Mouse (Mus musculus) stomach, postnatal 0 days (tissue): ENCODE measurements around the gene Pyroxd2. TPM values are rescaled to one million over a fixed set of nuclear protein-coding genes. Genes with fewer than 3 reads are reported as not detected.
A peak's percentile ranks its signal among the peaks of the same experiment; 100 is the strongest.

ENCODE experiments used
- ATAC-seq: fragments of 200-750 bp; cut with Nextera tagmentation; 2 replicates; pipeline ENCODE4 v1.8.0; 2017; ENCODE audit not compliant: low FRiP score, low TSS enrichment
- DNase-seq: peaks from one replicate; pipeline ENCODE4 v3.0.0-alpha.2; 2016; ENCODE audit warnings: low spot score
- H3K27ac ChIP-seq: fragments of 300-500 bp; sonication (generic); replicated peaks from 2 replicates; pipeline ENCODE4 v1.5.1; 2014; ENCODE audit warnings: mild to moderate bottlenecking, control low read depth
- H3K27me3 ChIP-seq: fragments of 300-500 bp; sonication (generic); 2 replicates; pipeline ENCODE4 v1.6.1; 2014; ENCODE audit warnings: low read length; ENCODE audit not compliant: control insufficient read depth, insufficient read depth
- H3K36me3 ChIP-seq: fragments of 300-500 bp; sonication (generic); 2 replicates; pipeline ENCODE4 v1.6.1; 2014; ENCODE audit warnings: low read length, mixed read lengths; ENCODE audit not compliant: control insufficient read depth, insufficient read depth
- H3K4me1 ChIP-seq: fragments of 300-500 bp; sonication (generic); replicated peaks from 2 replicates; pipeline ENCODE4 v1.6.1; 2014; ENCODE audit warnings: antibody characterized with exemption; ENCODE audit not compliant: control insufficient read depth, insufficient read depth
- H3K4me2 ChIP-seq: fragments of 300-500 bp; sonication (generic); replicated peaks from 2 replicates; pipeline ENCODE4 v1.6.1; 2014; ENCODE audit warnings: low read depth, mild to moderate bottlenecking, control low read depth, moderate library complexity
- H3K4me3 ChIP-seq: fragments of 300-500 bp; sonication (generic); 2 replicates; pipeline ENCODE4 v1.5.1; 2014; ENCODE audit warnings: low read depth, low read length, control low read depth
- H3K9ac ChIP-seq: fragments of 300-500 bp; sonication (generic); 2 replicates; pipeline ENCODE4 v1.6.1; 2014; ENCODE audit warnings: mild to moderate bottlenecking, low read length, control low read depth, mixed read lengths
- H3K9me3 ChIP-seq: fragments of 300-500 bp; sonication (generic); 2 replicates; pipeline ENCODE4 v1.6.1; 2016; ENCODE audit warnings: low read length; ENCODE audit not compliant: control insufficient read depth
- CTCF ChIP-seq: IDR thresholded peaks from 2 replicates; pipeline ENCODE4 v1.5.1; 2016; ENCODE audit warnings: antibody characterized with exemption, low read depth, mild to moderate bottlenecking, moderate library complexity
- EP300 ChIP-seq: optimal IDR thresholded peaks from 2 replicates; pipeline ENCODE3; 2016; ENCODE audit warnings: antibody characterized with exemption
- WGBS: fragments of 180-500 bp; shearing (Covaris S2); extraction: QIAGEN DNeasy Blood & Tissue Kit; methylation state at CpG from one replicate; pipeline ENCODE4 v1.1.7; 2014; 5-methylcytosine and 5-hydroxymethylcytosine counted together
- polyA plus RNA-seq: library from polyadenylated mRNA; unstranded; fragments of >200 nt; fragmentation: Nextera tagmentation; extraction: Ambion mirVana; gene quantifications from 2 replicates; pipeline ENCODE4 v1.2.1, GENCODE M21; 2015

The Pyroxd2 gene
- polyA plus RNA-seq, 1 experiment from 2014 or later = 1.8 TPM

- DNase-seq (no peak), ATAC-seq (no peak)
- Histone ChIP-seq H3K4me1 (no peaks in the 10 kb centered on the region), H3K27ac (no peak overlapping the region), H3K9ac (no peak overlapping the region), H3K4me3 (no peak overlapping the region), H3K36me3 (no peaks in the 10 kb centered on the region), H3K9me3 (no peaks in the 10 kb centered on the region), H3K4me2 (no peak overlapping the region), H3K27me3 (no peaks in the 10 kb centered on the region)
- TF ChIP-seq EP300 (no peak), CTCF (no peak)
- WGBS = 80% methylated on average over 4 of the region's 4 CpGs
Measured at GRCm38 (mm10) chr19:42727424-42727823, 25.2 kb downstream of the Pyroxd2 start.

GRCm38 (mm10) chr19:42726766-42727165 lies 25.8 kb downstream of the Pyroxd2 start:
- DNase-seq = no peak
- H3K4me1 ChIP-seq = no peaks in the 10 kb centered on the region
- TF ChIP-seq CTCF = no peak
- no peaks in the 10 kb centered on the region for H3K36me3 ChIP-seq
- H3K27ac ChIP-seq = no peak overlapping the region
- H3K4me3 ChIP-seq = no peak overlapping the region
- H3K27me3 ChIP-seq = no peaks in the 10 kb centered on the region
- H3K9ac ChIP-seq = no peak overlapping the region
- no peaks in the 10 kb centered on the region for H3K9me3 ChIP-seq
- ATAC-seq = no peak
- H3K4me2 ChIP-seq = no peak overlapping the region
- WGBS = 91% methylated on average over 10 of the region's 10 CpGs

- Histone ChIP-seq H3K36me3 (no peaks in the 10 kb centered on the region), H3K4me1 (no peaks in the 10 kb centered on the region), H3K9ac (no peak overlapping the region), H3K9me3 (no peaks in the 10 kb centered on the region), H3K4me3 (no peak overlapping the region), H3K27ac (no peak overlapping the region), H3K27me3 (no peaks in the 10 kb centered on the region), H3K4me2 (no peak overlapping the region)
- no peak for TF ChIP-seq EP300
- no peak for TF ChIP-seq CTCF
- ATAC-seq = no peak
- no peak for DNase-seq
- WGBS = 81% methylated on average over 3 of the region's 3 CpGs
Measured at GRCm38 (mm10) chr19:42725973-42726350, 26.6 kb downstream of the Pyroxd2 start.

- Histone ChIP-seq H3K4me3 (no peak overlapping the region), H3K4me1 (no peaks in the 10 kb centered on the region), H3K27ac (no peak overlapping the region), H3K36me3 (no peaks in the 10 kb centered on the region), H3K27me3 (no peaks in the 10 kb centered on the region), H3K4me2 (no peak overlapping the region), H3K9me3 (no peaks in the 10 kb centered on the region), H3K9ac (no peak overlapping the region)
- DNase-seq (no peak), ATAC-seq (no peak)
- 57% methylated on average over 16 of the region's 16 CpGs for WGBS
- TF ChIP-seq CTCF = no peak
- TF ChIP-seq EP300 = no peak
Measured at GRCm38 (mm10) chr19:42725056-42725972, 27.3 kb downstream of the Pyroxd2 start.

- Histone ChIP-seq H3K27ac (no peak overlapping the region), H3K4me3 (no peak overlapping the region), H3K36me3 (no peaks in the 10 kb centered on the region), H3K4me1 (no peaks in the 10 kb centered on the region), H3K9ac (no peak overlapping the region), H3K4me2 (no peak overlapping the region), H3K9me3 (no peaks in the 10 kb centered on the region), H3K27me3 (no peaks in the 10 kb centered on the region)
- TF ChIP-seq EP300 (no peak), CTCF (peak; percentile 43)
- WGBS = 80% methylated on average over 6 of the region's 6 CpGs
- no peak for ATAC-seq
- DNase-seq = no peak
Measured at GRCm38 (mm10) chr19:42723302-42723701, 29.3 kb downstream of the Pyroxd2 start.

- ATAC-seq = no peak
- Histone ChIP-seq H3K9ac (no peak overlapping the region), H3K4me2 (no peak overlapping the region)
Measured at GRCm38 (mm10) chr19:42722500-42722899, 30.1 kb downstream of the Pyroxd2 start.

More at GRCm38 (mm10) chr19:42722500-42722899, 30.1 kb downstream of the Pyroxd2 start:
- 3% methylated on average over 2 of the region's 2 CpGs for WGBS
- Histone ChIP-seq H3K4me1 (no peaks in the 10 kb centered on the region), H3K9me3 (no peaks in the 10 kb centered on the region), H3K4me3 (no peak overlapping the region), H3K36me3 (no peaks in the 10 kb centered on the region), H3K27ac (no peak overlapping the region), H3K27me3 (no peaks in the 10 kb centered on the region)
- TF ChIP-seq CTCF (no peak), EP300 (no peak)
- DNase-seq = no peak
